Comparison of ENCODE assay signal across 16 mouse cellular contexts in genomic region chr1:156999947-157000346, GRCm38 (mm10).
"Had no signal": no experiment of that assay in that cellular context is flagged by ENCODE, and none has a peak within 500 bp of the region (broad histone marks: within the 10 kb centered on the region; RNA-seq: fewer than 3 reads in every experiment).

No protein-coding gene starts in this region.

- H3K27me3 ChIP-seq: liver, embryonic 15.5 days; midbrain, embryonic 13.5 days; neural tube, embryonic 15.5 days had no signal

- H3K36me3 ChIP-seq: limb, embryonic 13.5 days; liver, embryonic 15.5 days; midbrain, embryonic 13.5 days; neural tube, embryonic 15.5 days had no signal

- DNase-seq: kidney, adult 9 months; kidney, postnatal 4 days; lung, adult 2 months; lung, postnatal 10 days; right cerebral cortex, adult 18-20 months; right cerebral cortex, postnatal 25 days; thymus, adult 2 months; thymus, postnatal 25 days had no signal

- H3K4me3 ChIP-seq: layer of hippocampus, adult 2 months; limb, embryonic 13.5 days; liver, embryonic 15.5 days; midbrain, embryonic 13.5 days; myocyte; neural tube, embryonic 15.5 days had no signal

- H3K27ac ChIP-seq: kidney, postnatal 0 days; layer of hippocampus, adult 2 months; limb, embryonic 13.5 days; liver, embryonic 15.5 days; macrophage; midbrain, embryonic 13.5 days; neural tube, embryonic 15.5 days had no signal

- H3K4me2 ChIP-seq: limb, embryonic 13.5 days; liver, embryonic 15.5 days; midbrain, embryonic 13.5 days; neural tube, embryonic 15.5 days had no signal

- H3K9ac ChIP-seq: limb, embryonic 13.5 days; liver, embryonic 15.5 days; midbrain, embryonic 13.5 days; neural tube, embryonic 15.5 days had no signal

- H3K9me3 ChIP-seq: limb, embryonic 13.5 days; liver, embryonic 15.5 days; midbrain, embryonic 13.5 days; neural tube, embryonic 15.5 days had no signal

- ATAC-seq: midbrain, embryonic 13.5 days had no signal
